Mouse (Mus musculus): ENCODE data around the gene Coro1b. TPM values are rescaled to one million over a fixed set of nuclear protein-coding genes. Genes with fewer than 3 reads are reported as not detected.

The Coro1b gene
- total and polyA plus RNA-seq, 3 experiments: 179 to 265 (median 194) TPM

DNA sequence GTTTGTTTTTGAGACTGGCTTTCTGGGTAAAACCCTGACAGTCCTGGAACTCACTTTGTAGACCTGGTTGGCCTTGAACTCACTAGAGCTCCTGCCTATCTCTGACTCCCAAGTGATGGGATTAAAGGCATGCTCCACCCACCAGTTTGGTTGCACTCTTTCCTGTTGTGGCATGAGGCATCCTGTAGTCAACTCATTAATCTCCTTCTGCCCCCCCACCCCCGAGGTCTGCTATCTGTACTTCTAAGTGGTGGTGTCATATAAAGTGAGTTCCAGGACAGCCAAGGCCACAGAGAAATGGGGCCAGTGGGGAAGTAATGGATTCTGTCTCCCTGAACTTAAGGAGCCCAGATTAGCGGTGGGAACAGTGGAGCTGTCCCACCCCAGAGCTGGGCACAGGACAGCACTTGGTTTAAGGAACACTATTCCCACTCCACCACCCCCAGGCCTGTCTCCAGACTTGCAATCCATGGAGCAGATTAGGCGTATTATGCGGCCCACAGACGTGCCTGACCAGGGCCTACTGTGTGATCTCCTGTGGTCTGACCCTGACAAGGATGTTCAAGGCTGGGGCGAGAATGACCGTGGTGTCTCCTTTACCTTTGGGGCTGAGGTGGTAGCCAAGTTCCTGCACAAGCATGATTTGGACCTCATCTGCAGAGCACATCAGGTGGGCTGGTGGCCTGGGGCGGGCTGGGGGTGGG is 45.8 kb downstream of the Coro1b start:
- peaks cover 11 to 55% of the 10 kb centered on the region in 2 experiments for H3K4me1 ChIP-seq (ENCODE audit: control insufficient read depth in 1 of 2, insufficient read depth in 2 of 2)
- no peak for DNase-seq (ENCODE audit: extremely low read depth)
- H3K4me2 ChIP-seq (ENCODE audit: insufficient read depth, low read depth, poor library complexity, severe bottlenecking): peak overlapping the region; percentile 52; the same call in 1 of the 2 replicates
- no peaks in the 10 kb centered on the region for H3K27me3 ChIP-seq (replicated peaks)
- H3K36me3 ChIP-seq (replicated peaks in 1 of 2; ENCODE audit: control insufficient read depth in 1 of 2, insufficient read depth in 1 of 2, low read length in 1 of 2): peaks cover 46 to 63% of the 10 kb centered on the region in 2 experiments
- 0 out of 2 replicates have a peak overlapping the region, but pooled peaks have one; percentile 11 for H3K27ac ChIP-seq (ENCODE audit: insufficient read depth, low read depth)
- no peak overlapping the region for H3K4me3 ChIP-seq (replicated peaks in 1 of 3; ENCODE audit: low read depth in 2 of 3, low read length in 2 of 3, poor library complexity in 1 of 3)
- peaks cover 38% of the 10 kb centered on the region for H3K79me2 ChIP-seq (replicated peaks; ENCODE audit: control insufficient read depth, extremely low read depth, insufficient read depth, poor library complexity, severe bottlenecking)
- in situ Hi-C loops (cut with MboI; ENCODE audit: low pct_ligation_motif_present, low pct_unique_long_range_greater_than_20kb, low sequenced_read_pairs): no loop called here
- no peak for TF ChIP-seq KAT2A (IDR thresholded peaks at IDR 0.05; ENCODE audit: insufficient replicate concordance, low read length)
- TF ChIP-seq MAX (IDR thresholded peaks at IDR 0.05; ENCODE audit: low read length): no peak
- no peak for TF ChIP-seq TBP (conservative IDR thresholded peaks at IDR 0.05; ENCODE audit: low read depth, low read length)
- no peak for TF ChIP-seq ZKSCAN1 (IDR thresholded peaks at IDR 0.05; ENCODE audit: borderline replicate concordance, low read depth, low read length)
- no peak for TF ChIP-seq EP300 (IDR thresholded peaks at IDR 0.05; ENCODE audit: low read length)
- no peak for TF ChIP-seq HCFC1 (IDR thresholded peaks at IDR 0.05; ENCODE audit: low read depth, low read length)
- no peak for TF ChIP-seq MYC (IDR thresholded peaks at IDR 0.05; ENCODE audit: low read depth, low read length)
- TF ChIP-seq MEF2A (IDR thresholded peaks at IDR 0.05; ENCODE audit: borderline replicate concordance, low read depth, low read length): no peak
- no peak for TF ChIP-seq BHLHE40 (IDR thresholded peaks at IDR 0.05; ENCODE audit: low read depth, low read length)
- H3K9me3 ChIP-seq (replicated peaks; ENCODE audit: low read length): no peaks in the 10 kb centered on the region
- H3K9ac ChIP-seq (ENCODE audit: insufficient read depth, low read depth): no peak overlapping the region
- dilution Hi-C loops (cut with MboI; ENCODE audit: extremely low pct_ligation_motif_present, extremely low pct_unique_long_range_greater_than_20kb, low sequenced_read_pairs): no loop called here

DNA sequence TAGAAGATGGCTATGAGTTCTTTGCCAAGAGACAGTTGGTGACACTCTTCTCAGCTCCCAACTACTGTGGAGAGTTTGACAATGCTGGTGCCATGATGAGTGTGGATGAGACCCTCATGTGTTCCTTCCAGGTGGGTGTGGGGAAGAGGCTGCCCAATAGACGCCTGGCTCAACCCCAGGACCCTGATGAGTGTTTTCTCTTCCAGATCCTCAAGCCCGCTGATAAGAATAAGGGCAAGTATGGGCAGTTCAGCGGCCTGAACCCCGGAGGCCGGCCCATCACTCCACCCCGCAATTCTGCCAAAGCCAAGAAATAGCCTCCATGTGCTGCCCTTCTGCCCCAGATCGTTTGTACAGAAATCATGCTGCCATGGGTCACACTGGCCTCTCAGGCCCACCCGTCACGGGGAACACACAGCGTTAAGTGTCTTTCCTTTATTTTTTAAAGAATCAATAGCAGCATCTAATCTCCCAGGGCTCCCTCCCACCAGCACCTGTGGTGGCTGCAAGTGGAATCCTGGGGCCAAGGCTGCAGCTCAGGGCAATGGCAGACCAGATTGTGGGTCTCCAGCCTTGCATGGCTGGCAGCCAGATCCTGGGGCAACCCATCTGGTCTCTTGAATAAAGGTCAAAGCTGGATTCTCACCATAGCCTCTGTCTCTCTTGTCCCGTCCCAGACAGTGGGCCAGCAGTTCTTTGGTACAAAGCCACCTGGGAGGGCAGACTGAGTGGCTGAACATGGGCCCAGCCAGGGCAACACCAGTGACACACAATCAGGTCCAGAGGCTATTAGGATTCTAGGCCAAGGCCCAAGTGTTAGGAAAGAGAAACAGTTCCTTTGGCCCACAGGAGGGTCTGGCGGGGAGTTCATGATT is 46.6 kb downstream of the Coro1b start:
- Histone ChIP-seq H3K9ac (ENCODE audit: insufficient read depth, low read depth) (no peak overlapping the region), H3K4me3 (replicated peaks in 1 of 3; ENCODE audit: low read depth in 2 of 3, low read length in 2 of 3, poor library complexity in 1 of 3) (no peak overlapping the region), H3K4me2 (ENCODE audit: insufficient read depth, low read depth, poor library complexity, severe bottlenecking) (no peak overlapping the region), H3K27me3 (replicated peaks) (no peaks in the 10 kb centered on the region), H3K4me1 (ENCODE audit: control insufficient read depth in 1 of 2, insufficient read depth in 2 of 2) (peaks cover 6 to 60% of the 10 kb centered on the region in 2 experiments), H3K36me3 (replicated peaks in 1 of 2; ENCODE audit: control insufficient read depth in 1 of 2, insufficient read depth in 1 of 2, low read length in 1 of 2) (peaks cover 51 to 70% of the 10 kb centered on the region in 2 experiments), H3K27ac (ENCODE audit: insufficient read depth, low read depth) (no peak overlapping the region), H3K79me2 (replicated peaks; ENCODE audit: control insufficient read depth, extremely low read depth, insufficient read depth, poor library complexity, severe bottlenecking) (peaks cover 29% of the 10 kb centered on the region), H3K9me3 (replicated peaks; ENCODE audit: low read length) (no peaks in the 10 kb centered on the region)
- no peak for DNase-seq (ENCODE audit: extremely low read depth)
- dilution Hi-C loops (cut with MboI; ENCODE audit: extremely low pct_ligation_motif_present, extremely low pct_unique_long_range_greater_than_20kb, low sequenced_read_pairs): no loop called here
- TF ChIP-seq JUND (conservative IDR thresholded peaks at IDR 0.05; ENCODE audit: low read depth, low read length) (no peak), POLR2AphosphoS2 (IDR thresholded peaks at IDR 0.05; ENCODE audit: low read depth, low read length) (no peak), USF2 (conservative IDR thresholded peaks at IDR 0.05; ENCODE audit: low read depth, low read length) (no peak), ZMIZ1 (IDR thresholded peaks at IDR 0.05; ENCODE audit: low read depth, low read length) (peak; percentile 63), GABPA (IDR thresholded peaks at IDR 0.05; ENCODE audit: insufficient replicate concordance, low read depth, low read length) (no peak), POLR2A (IDR thresholded peaks at IDR 0.05; ENCODE audit: low read depth, low read length) (0 out of 2 replicates have a peak, but pooled peaks have one; percentile 22), SMC3 (IDR thresholded peaks at IDR 0.05; ENCODE audit: low read depth, low read length) (no peak)
- in situ Hi-C loops (cut with MboI; ENCODE audit: low pct_ligation_motif_present, low pct_unique_long_range_greater_than_20kb, low sequenced_read_pairs): no loop called here
